Mouse (Mus musculus) brain, embryonic 14.5 days (tissue): ENCODE data around the gene Map4k3. TPM values are rescaled to one million over a fixed set of nuclear protein-coding genes. Genes with fewer than 3 reads are reported as not detected.
"Not testable (repeated sequence)": the region's sequence is repeated elsewhere in the genome, so short reads cannot be mapped to it uniquely, and the experiment has no call there.

ENCODE experiments used
- DNase-seq: peaks from one replicate; pipeline ENCODE4 v3.0.0-alpha.2; 2011; ENCODE audit warnings: low read depth
- CTCF ChIP-seq: fragments of 200-500 bp; IDR thresholded peaks from 2 replicates; pipeline ENCODE4 v1.5.1; 2012; ENCODE audit warnings: inconsistent platforms, mild to moderate bottlenecking, moderate library complexity, borderline replicate concordance; ENCODE audit not compliant: insufficient read depth, insufficient read length; ENCODE audit errors: extremely low read depth
- POLR2A ChIP-seq: fragments of 200-500 bp; IDR thresholded peaks from 2 replicates; pipeline ENCODE4 v1.6.1; 2012; ENCODE audit warnings: mild to moderate bottlenecking, inconsistent platforms, borderline replicate concordance; ENCODE audit not compliant: poor library complexity, insufficient read depth, insufficient read length, severe bottlenecking; ENCODE audit errors: extremely low read depth
- polyA plus RNA-seq: library from polyadenylated mRNA; depleted of rRNA; stranded (reverse); fragments of >200 nt; gene quantifications from 2 replicates; pipeline ENCODE4 v1.2.3, GENCODE M21; 2012; rRNA removed

The Map4k3 gene
- polyA plus RNA-seq: 49.8 and 55.3 TPM in 2 replicates

DNA sequence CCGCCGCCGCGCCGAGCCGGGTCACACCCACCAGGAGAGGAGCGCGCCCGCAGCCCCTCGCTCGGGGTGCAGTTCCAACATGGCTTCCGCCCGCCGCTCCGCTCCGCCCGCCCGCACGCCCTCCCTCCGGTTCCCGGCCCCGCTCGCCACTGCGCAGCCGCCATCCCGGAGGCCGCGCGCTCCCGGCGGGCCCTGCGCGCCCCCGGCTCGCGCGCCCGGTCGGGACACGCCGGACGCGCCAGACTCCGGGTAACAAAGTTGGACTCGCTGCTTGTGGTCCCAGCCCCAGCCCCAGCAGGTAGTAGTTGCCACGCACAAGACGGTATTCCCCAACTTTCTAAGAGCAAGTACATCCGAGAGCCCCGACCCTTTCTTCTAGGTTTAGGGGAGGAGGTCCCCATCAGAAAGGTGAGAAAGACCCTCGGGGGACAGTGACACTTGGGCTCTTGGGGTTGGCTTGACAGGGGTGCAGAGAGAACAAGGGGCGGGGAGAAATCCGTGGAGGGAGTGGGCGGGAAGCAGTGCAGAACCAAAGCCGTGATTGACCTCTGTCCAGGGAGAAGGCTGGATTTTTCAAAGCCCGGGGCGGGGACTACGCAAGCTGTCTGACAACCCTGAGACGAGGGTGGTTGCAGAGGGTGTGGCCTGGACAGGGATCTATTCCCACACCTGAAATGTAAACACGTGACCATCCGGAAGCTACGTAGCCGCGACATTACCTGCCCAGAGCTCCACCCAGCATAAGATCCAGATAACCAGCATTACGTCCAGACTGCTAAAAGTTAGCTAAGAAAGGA is at the start of gene Map4k3:
TSS of gene Map4k3 (minus strand) at position 424 of the 797 bp plus-strand sequence.
- TF ChIP-seq POLR2A (peak; percentile 83), CTCF (no peak)
- DNase-seq: peak; percentile 90

DNA sequence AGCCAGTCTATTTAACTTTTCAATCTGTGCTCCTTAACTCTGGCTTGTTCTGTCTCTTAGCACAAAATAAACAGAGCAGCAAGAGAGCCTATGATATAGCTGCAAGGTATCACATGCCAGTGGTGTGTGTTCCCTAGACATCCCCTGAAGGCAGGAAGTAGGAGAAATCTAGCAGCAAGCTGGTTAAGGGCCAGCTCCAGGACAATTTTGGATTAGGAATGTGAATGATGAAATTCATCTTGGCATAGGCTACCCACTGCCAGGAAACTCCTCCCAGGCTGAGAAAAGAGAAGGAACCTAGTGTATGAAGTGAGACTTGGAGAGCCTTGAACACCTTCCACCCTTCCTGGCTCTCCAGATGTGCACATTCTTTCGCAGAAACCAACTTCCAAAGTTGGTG is 49.3 kb upstream of the Map4k3 start:
- no peak for DNase-seq
- TF ChIP-seq POLR2A (no peak), CTCF (no peak)

- no peak for DNase-seq
- TF ChIP-seq POLR2A (no peak), CTCF (no peak)
Measured at GRCm38 (mm10) chr17:80775178-80775788, 47.0 kb upstream of the Map4k3 start.

- peak; percentile 65 for DNase-seq
- no peak for TF ChIP-seq CTCF
- no peak for TF ChIP-seq POLR2A
Measured at GRCm38 (mm10) chr17:80772545-80773453, 44.5 kb upstream of the Map4k3 start.

GRCm38 (mm10) chr17:80770065-80770464 is 41.8 kb upstream of the Map4k3 start:
- DNase-seq: no peak
- TF ChIP-seq CTCF (no peak), POLR2A (no peak)

- no peak for DNase-seq
- TF ChIP-seq POLR2A (no peak), CTCF (no peak)
Measured at GRCm38 (mm10) chr17:80765204-80765603, 36.9 kb upstream of the Map4k3 start.

DNA sequence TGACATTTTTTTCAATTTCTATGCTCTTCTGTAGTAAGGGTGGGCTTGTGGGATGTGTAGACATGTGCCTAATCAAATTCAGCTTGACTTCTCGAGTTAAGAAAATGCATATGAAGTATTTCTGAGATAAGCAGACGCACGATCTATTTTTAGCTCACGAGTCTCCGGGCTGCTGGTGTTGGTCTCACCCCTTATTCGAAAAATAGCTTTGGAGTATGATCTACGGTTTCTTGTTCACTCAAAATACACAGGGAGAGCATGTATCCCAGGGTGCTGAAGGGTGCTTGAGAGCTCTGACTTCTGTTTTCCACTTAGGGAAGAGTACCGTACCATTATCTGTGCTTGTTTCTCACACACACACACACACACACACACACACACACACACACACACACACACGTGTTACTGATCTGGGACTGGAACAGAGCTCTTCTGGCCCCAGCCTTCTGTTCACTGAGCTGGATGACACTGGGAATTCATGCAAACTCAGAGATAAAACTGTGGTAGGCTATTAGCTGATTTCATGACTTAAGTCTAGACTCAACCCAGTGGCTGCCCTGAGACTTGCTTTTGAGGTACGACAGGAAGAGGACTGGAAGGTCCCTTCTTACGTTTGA is 34.9 kb upstream of the Map4k3 start:
- peak; percentile 66 for DNase-seq
- no peak for TF ChIP-seq POLR2A
- no peak for TF ChIP-seq CTCF

DNA sequence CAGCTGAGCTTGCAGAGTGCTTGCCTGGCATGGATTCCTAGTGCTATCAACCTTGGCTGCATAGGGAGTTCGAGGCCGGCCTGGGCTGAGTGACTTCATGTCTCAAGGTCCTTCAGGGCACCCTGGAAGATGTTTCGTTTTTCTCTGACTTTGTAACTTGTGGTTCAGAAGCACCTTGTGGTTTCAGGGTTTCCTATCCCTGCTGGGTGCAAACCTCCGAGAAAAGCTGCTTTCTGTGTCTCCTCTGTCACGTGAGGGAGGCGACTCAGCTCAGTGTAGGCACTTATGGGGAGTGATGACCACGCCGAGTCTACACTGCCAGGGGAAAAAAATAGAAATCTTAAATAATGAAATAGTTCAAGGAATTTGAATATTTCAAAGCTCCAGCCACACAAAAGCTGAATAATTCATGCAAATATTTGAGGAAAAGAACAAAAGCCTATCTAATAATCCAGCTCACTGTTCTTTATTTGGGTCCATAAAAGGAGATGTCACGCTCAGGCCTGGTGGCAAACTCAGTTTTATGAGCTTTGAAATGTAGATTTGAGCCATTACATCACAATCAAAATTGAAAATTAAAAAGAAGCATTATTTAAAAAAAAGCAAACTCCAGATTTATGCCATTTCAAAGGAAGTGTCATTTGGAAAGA is 34.2 kb upstream of the Map4k3 start:
- peak; percentile 27 for DNase-seq
- TF ChIP-seq POLR2A (no peak), CTCF (no peak)

- not testable (repeated sequence) for DNase-seq
Measured at GRCm38 (mm10) chr17:80761191-80761590, 32.9 kb upstream of the Map4k3 start.

GRCm38 (mm10) chr17:80760344-80761145 is 32.3 kb upstream of the Map4k3 start:
- no peak for TF ChIP-seq CTCF
- no peak for TF ChIP-seq POLR2A
- DNase-seq: no peak

DNA sequence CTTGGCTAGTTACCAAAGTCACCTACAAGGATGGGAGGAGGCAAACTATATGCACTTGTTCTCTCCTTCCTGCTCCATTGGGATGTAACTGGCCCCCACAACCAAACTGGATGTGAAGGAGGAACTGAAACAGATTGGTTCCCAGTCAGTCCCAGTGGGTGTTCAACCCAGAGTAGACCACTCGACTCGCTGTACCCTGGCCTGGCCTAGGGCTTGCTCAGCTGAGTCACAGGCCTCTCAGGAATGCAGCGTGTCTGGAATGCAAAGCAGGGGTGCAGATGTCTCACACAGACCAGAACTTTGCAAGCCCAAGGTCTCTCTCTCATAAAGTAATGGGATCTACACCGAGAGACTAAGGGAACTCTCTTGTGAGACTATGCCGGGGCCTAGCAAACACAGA is 27.8 kb upstream of the Map4k3 start:
- DNase-seq: no peak
- TF ChIP-seq CTCF: no peak
- no peak for TF ChIP-seq POLR2A
